Mouse (Mus musculus) WW6 (cell line): ENCODE measurements around the gene Gm14226.
"Not testable (repeated sequence)": the region's sequence is repeated elsewhere in the genome, so short reads cannot be mapped to it uniquely, and the experiment has no call there.

Source experiments
- DNase-seq: peaks from one replicate; pipeline ENCODE4 v3.0.0-alpha.2; 2013; ENCODE audit warnings: low read depth, low spot score

Gm14226 gene

GRCm38 (mm10) chr2:155047452-155048178, 29.5 kb downstream of the Gm14226 start:
- no peak for DNase-seq

- no peak for DNase-seq
These were observed 32.0 kb downstream of the Gm14226 start for GRCm38 (mm10) chr2:155050108-155050503.

GRCm38 (mm10) chr2:155050504-155051236, 32.6 kb downstream of the Gm14226 start:
- peak; percentile 71 for DNase-seq

GRCm38 (mm10) chr2:155051622-155052351, 33.7 kb downstream of the Gm14226 start:
- no peak for DNase-seq

- DNase-seq = no peak
These were observed 34.6 kb downstream of the Gm14226 start for GRCm38 (mm10) chr2:155052681-155053080.

- DNase-seq = not testable (repeated sequence)
These were observed 35.4 kb downstream of the Gm14226 start for GRCm38 (mm10) chr2:155053512-155053911.

GRCm38 (mm10) chr2:155054672-155055071, 36.6 kb downstream of the Gm14226 start:
- DNase-seq = no peak

GRCm38 (mm10) chr2:155056076-155056578, 38.1 kb downstream of the Gm14226 start:
- no peak for DNase-seq

- DNase-seq = no peak
These were observed 39.3 kb downstream of the Gm14226 start for GRCm38 (mm10) chr2:155057361-155057760.

- DNase-seq = no peak
These were observed 53.0 kb downstream of the Gm14226 start for GRCm38 (mm10) chr2:155071027-155071426.

- no peak for DNase-seq
These were observed 54.5 kb downstream of the Gm14226 start for GRCm38 (mm10) chr2:155072353-155073145.

GRCm38 (mm10) chr2:155073347-155073746, 55.3 kb downstream of the Gm14226 start:
- no peak for DNase-seq

- peak; percentile 75 for DNase-seq
These were observed 56.1 kb downstream of the Gm14226 start, which contains the start of gene Ahcy for GRCm38 (mm10) chr2:155073978-155074765. TSS of gene Ahcy (minus strand) at chr2:155074497.

- DNase-seq = no peak
These were observed 56.8 kb downstream of the Gm14226 start for GRCm38 (mm10) chr2:155074766-155075330.

- DNase-seq = no peak
These were observed 57.6 kb downstream of the Gm14226 start for GRCm38 (mm10) chr2:155075649-155076048.
